Mouse (Mus musculus) adrenal gland, adult 18-20 months (tissue): Measurements from ENCODE around the gene Adamts14. TPM values are rescaled to one million over a fixed set of nuclear protein-coding genes. Genes with fewer than 3 reads are reported as not detected.
A peak's percentile ranks its signal among the peaks of the same experiment; 100 is the strongest.

Source experiments
- DNase-seq, 2 experiments: peaks; one replicate each; pipeline ENCODE4 v3.0.0; 2021 to 2022; ENCODE audit warnings: low spot score in 2 of 2
- total RNA-seq, 2 experiments: library from RNA; stranded (reverse); gene quantifications; 1 replicate in 1 of 2; 2 replicates in 1 of 2; pipeline ENCODE4 v1.2.3; 2021

Gene Adamts14
- total RNA-seq, 2 experiments from 2014 or later, result 1.9 to 2.3 TPM

GRCm38 (mm10) chr10:61235677-61236267 is 37.5 kb downstream of the Adamts14 start:
- no peak for DNase-seq

GRCm38 (mm10) chr10:61234319-61234718 is 38.9 kb downstream of the Adamts14 start:
- no peak for DNase-seq

- no peak for DNase-seq
Measured at GRCm38 (mm10) chr10:61232858-61233567, 40.2 kb downstream of the Adamts14 start.

- DNase-seq, result no peak
Measured at GRCm38 (mm10) chr10:61231756-61232155, 41.5 kb downstream of the Adamts14 start.

- DNase-seq, result no peak
Measured at GRCm38 (mm10) chr10:61226784-61227396, 46.3 kb downstream of the Adamts14 start.

- no peak for DNase-seq
Measured at GRCm38 (mm10) chr10:61225694-61226093, 47.5 kb downstream of the Adamts14 start.

- DNase-seq, result no peak
Measured at GRCm38 (mm10) chr10:61219318-61219717, 53.9 kb downstream of the Adamts14 start.

GRCm38 (mm10) chr10:61216163-61216562 is 57.1 kb downstream of the Adamts14 start:
- DNase-seq, result no peak

GRCm38 (mm10) chr10:61215658-61216057 is 57.6 kb downstream of the Adamts14 start:
- DNase-seq, result no peak

- no peak for DNase-seq
Measured at GRCm38 (mm10) chr10:61212817-61213216, 60.4 kb downstream of the Adamts14 start.

- DNase-seq, result peak; percentile 58 to 66
Measured at GRCm38 (mm10) chr10:61211743-61212142, 61.5 kb downstream of the Adamts14 start.

GRCm38 (mm10) chr10:61211105-61211504 is 62.1 kb downstream of the Adamts14 start:
- DNase-seq, result no peak

GRCm38 (mm10) chr10:61208114-61208684 is 65.0 kb downstream of the Adamts14 start:
- no peak for DNase-seq

GRCm38 (mm10) chr10:61203930-61204329 is 69.3 kb downstream of the Adamts14 start:
- DNase-seq, result no peak

- DNase-seq, result no peak
Measured at GRCm38 (mm10) chr10:61201596-61202318, 71.5 kb downstream of the Adamts14 start.

GRCm38 (mm10) chr10:61200998-61201397 is 72.2 kb downstream of the Adamts14 start:
- DNase-seq, result no peak

- no peak for DNase-seq
Measured at GRCm38 (mm10) chr10:61200232-61200820, 72.9 kb downstream of the Adamts14 start.

GRCm38 (mm10) chr10:61199566-61200213 is 73.5 kb downstream of the Adamts14 start:
- peak; percentile 66 to 72 for DNase-seq

- no peak for DNase-seq
Measured at GRCm38 (mm10) chr10:61195718-61196291, 77.4 kb downstream of the Adamts14 start.

GRCm38 (mm10) chr10:61195216-61195615 is 78.0 kb downstream of the Adamts14 start:
- no peak for DNase-seq
